10 mouse cellular contexts compared by ENCODE assay signal in the genomic region with DNA sequence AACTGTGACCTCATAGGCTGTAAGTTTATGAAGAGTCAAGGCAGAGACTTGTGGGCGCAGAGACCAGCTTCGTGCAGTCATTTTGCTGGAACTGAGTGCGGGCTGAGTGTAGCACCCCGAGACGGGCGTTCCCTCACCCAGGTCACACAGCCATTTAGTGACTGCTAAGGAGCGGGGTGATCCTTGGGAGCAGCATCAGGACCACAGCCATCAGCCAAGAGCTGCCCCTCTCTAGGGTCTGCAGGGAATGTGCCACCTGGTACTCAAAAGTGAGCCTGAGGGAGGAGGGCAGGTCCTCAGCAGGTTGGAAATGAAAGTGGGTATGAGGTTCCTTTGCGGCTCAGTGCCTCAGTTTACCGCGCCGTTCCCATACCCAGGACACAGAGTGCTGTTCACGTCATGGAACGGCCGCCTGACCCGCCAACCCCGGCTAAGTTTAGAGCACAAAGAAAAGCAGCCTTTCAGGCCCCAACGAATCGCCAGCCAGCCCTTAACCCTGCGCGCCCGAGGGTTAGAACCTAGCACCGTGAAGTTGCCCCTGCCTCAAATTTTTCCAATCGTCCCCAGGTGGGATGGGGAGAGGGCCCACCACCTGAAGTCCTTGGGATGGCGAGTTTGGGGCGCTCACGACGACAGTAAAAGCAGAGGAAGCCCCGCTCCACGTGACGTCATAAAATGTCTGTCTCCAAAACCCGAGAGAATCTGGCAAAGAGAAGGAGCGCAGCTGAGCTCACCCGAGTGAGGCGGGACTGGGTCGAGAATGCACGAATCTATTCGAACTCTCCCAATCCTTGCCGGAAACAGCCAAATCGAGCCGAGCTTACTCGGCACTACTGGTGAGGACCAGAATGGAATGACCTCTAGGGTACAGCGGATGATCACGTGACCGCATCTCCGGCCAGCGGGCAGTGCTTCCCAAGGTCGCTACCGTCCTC. TPM values are rescaled to one million over a fixed set of nuclear protein-coding genes. Genes with fewer than 3 reads are reported as not detected.
DNase-seq lines count a peak whose midpoint lies in the region; ATAC-seq and TF ChIP-seq lines count a peak whose summit lies in the region.
"Had no signal": no experiment of that assay in that cellular context is flagged by ENCODE, and none has a peak within 500 bp of the region (broad histone marks: within the 10 kb centered on the region; RNA-seq: fewer than 3 reads in every experiment).

No protein-coding gene starts in this region.

- 7% methylated on average over 48 of the region's 48 CpGs for WGBS in liver, embryonic 12.5 days (ENCODE audit: insufficient replicate concordance)

- intact Hi-C loops in left cerebral cortex, adult 2 months (cut with DNase I), result no loop called here

- peak overlapping the region; percentile 47 for H3K4me3 ChIP-seq in left cerebral cortex, adult 2 months
- peak overlapping the region; percentile 26; the same call in 1 of the 2 replicates for H3K4me3 ChIP-seq in liver, embryonic 12.5 days

- peaks cover 13% of the 10 kb centered on the region for H3K4me1 ChIP-seq in liver, embryonic 12.5 days

- H3K27me3 ChIP-seq in liver, embryonic 12.5 days (replicated peaks), result peaks cover 98% of the 10 kb centered on the region
- H3K27me3 ChIP-seq: Patski had no signal

- no peak; the same call in 1 of the 2 replicates for TF ChIP-seq CTCF in left cerebral cortex, adult 2 months (IDR thresholded peaks at IDR 0.05)

- no peak for DNase-seq in left cerebral cortex, adult 2 months (ENCODE audit: extremely low spot score in 1 of 2, low spot score in 2 of 2)
- no peak for DNase-seq in left cerebral cortex, adult 11 months (ENCODE audit: low spot score)
- DNase-seq in cerebellum, postnatal 10 days, result peak; percentile 63 to 75
- DNase-seq in gastrocnemius, postnatal 25 days, result peak; percentile 81
- DNase-seq in induced T-regulatory cell, adult 2 months (ENCODE audit: low read depth), result peak; percentile 71
- peak; percentile 67 for DNase-seq in neural tube, embryonic 10.5 days (ENCODE audit: extremely low spot score, low spot score)
- DNase-seq in urinary bladder, adult 18-20 months (ENCODE audit: low spot score in 2 of 2), result no peak

- H3K36me3 ChIP-seq in liver, embryonic 12.5 days, result no peaks in the 10 kb centered on the region

- H3K4me2 ChIP-seq in liver, embryonic 12.5 days, result peak overlapping the region; percentile 53

- H3K9me3 ChIP-seq in liver, embryonic 12.5 days (replicated peaks), result no peaks in the 10 kb centered on the region

- peak; percentile 20; the same call in 1 of the 2 replicates for ATAC-seq in liver, embryonic 12.5 days
- ATAC-seq: Patski had no signal

- no peak overlapping the region for H3K27ac ChIP-seq in left cerebral cortex, adult 2 months
- no peak overlapping the region for H3K27ac ChIP-seq in liver, embryonic 12.5 days

- no peak overlapping the region for H3K9ac ChIP-seq in liver, embryonic 12.5 days

RNA-seq across cellular contexts. Expression of a gene that starts 10.6 kb away (rescaled TPM):
- total RNA-seq in left cerebral cortex, adult 2 months (2021), result 100 to 1,000 TPM; 808 to 835 TPM
- 10 to 100 TPM; 40.0 to 40.4 TPM for total RNA-seq in gastrocnemius, postnatal 25 days (2021)
- polyA plus RNA-seq in liver, embryonic 12.5 days (2016; fragmentation: Nextera tagmentation; extraction: Ambion mirVana), result 3.3 and 3.9 TPM in 2 replicates

RNA-seq across cellular contexts. Expression of a gene that starts 16.8 kb away (rescaled TPM):
- total RNA-seq in left cerebral cortex, adult 2 months (2021), result 10 to 100 TPM; 33.3 to 35.7 TPM
- total RNA-seq in gastrocnemius, postnatal 25 days (2021), result 10 to 100 TPM; 19.6 to 25.6 TPM
- polyA plus RNA-seq in liver, embryonic 12.5 days (2016; fragmentation: Nextera tagmentation; extraction: Ambion mirVana), result 52.2 and 52.7 TPM in 2 replicates

RNA-seq across cellular contexts. Expression of a gene that starts 20.4 kb away (rescaled TPM):
- total RNA-seq in left cerebral cortex, adult 2 months (2021), result 1 to 10 TPM; 1.9 to 3.0 TPM
- 1 to 10 TPM; 1.6 to 2.3 TPM for total RNA-seq in gastrocnemius, postnatal 25 days (2021)
- 0.56 and 0.71 TPM in 2 replicates for polyA plus RNA-seq in liver, embryonic 12.5 days (2016; fragmentation: Nextera tagmentation; extraction: Ambion mirVana)

RNA-seq across cellular contexts. Expression of a gene that starts 25.6 kb away (rescaled TPM):
- not detected for total RNA-seq in left cerebral cortex, adult 2 months (2021)
- total RNA-seq in gastrocnemius, postnatal 25 days (2021), result not detected
- polyA plus RNA-seq in liver, embryonic 12.5 days (2016; fragmentation: Nextera tagmentation; extraction: Ambion mirVana), result not detected in 2 replicates
- total RNA-seq: left cerebral cortex, postnatal 10 days had no signal

RNA-seq across cellular contexts. Expression of a gene that starts 32.6 kb away (rescaled TPM):
- total RNA-seq in left cerebral cortex, adult 2 months (2021), result 100 to 1,000 TPM; 159 to 160 TPM
- total RNA-seq in gastrocnemius, postnatal 25 days (2021), result 10 to 100 TPM; 13.1 to 18.7 TPM
- 23.3 and 27.3 TPM in 2 replicates for polyA plus RNA-seq in liver, embryonic 12.5 days (2016; fragmentation: Nextera tagmentation; extraction: Ambion mirVana)

Comparison
In these comparisons a context has a peak if more than half of its experiments do, and no peak if none do; other contexts are left out.
1. DNase-seq: peak in cerebellum, postnatal 10 days (2 of 2), gastrocnemius, postnatal 25 days (single experiment), induced T-regulatory cell, adult 2 months (single experiment) and neural tube, embryonic 10.5 days (single experiment); none in left cerebral cortex, adult 2 months (0 of 2), left cerebral cortex, adult 11 months (single experiment) and urinary bladder, adult 18-20 months (0 of 2).
2. RNA of a gene that starts 10.6 kb away (total RNA-seq): 808 to 835 TPM in left cerebral cortex, adult 2 months; 40.0 to 40.4 TPM in gastrocnemius, postnatal 25 days; every median in the first group is over 10 times any median in the second.